Mouse (Mus musculus) intestine, postnatal 0 days (tissue): ENCODE measurements around the gene Gm28035. TPM values are rescaled to one million over a fixed set of nuclear protein-coding genes. Genes with fewer than 3 reads are reported as not detected.

ENCODE experiments used
- ATAC-seq: fragments of 200-750 bp; cut with Nextera tagmentation; 2 replicates; pipeline ENCODE4 v1.8.0; 2017; ENCODE audit warnings: mild to moderate bottlenecking, moderate TSS enrichment, moderate library complexity
- H3K27ac ChIP-seq: fragments of 300-500 bp; sonication (generic); 2 replicates; pipeline ENCODE4 v1.5.1; 2014; ENCODE audit warnings: mild to moderate bottlenecking, low read depth, low read length, moderate library complexity
- H3K27me3 ChIP-seq: fragments of 300-500 bp; sonication (generic); replicated peaks from 2 replicates; pipeline ENCODE4 v1.6.1; 2014; ENCODE audit warnings: low read length, mixed read lengths; ENCODE audit not compliant: control insufficient read depth, insufficient read depth
- H3K36me3 ChIP-seq: fragments of 300-500 bp; sonication (generic); 2 replicates; pipeline ENCODE4 v1.6.1; 2014; ENCODE audit warnings: mild to moderate bottlenecking, moderate library complexity; ENCODE audit not compliant: control insufficient read depth, insufficient read depth
- H3K4me1 ChIP-seq: fragments of 300-500 bp; sonication (generic); replicated peaks from 2 replicates; pipeline ENCODE4 v1.6.1; 2014; ENCODE audit warnings: antibody characterized with exemption, low read length, mixed read lengths; ENCODE audit not compliant: control insufficient read depth, insufficient read depth
- H3K4me2 ChIP-seq: fragments of 300-500 bp; sonication (generic); replicated peaks from 2 replicates; pipeline ENCODE4 v1.6.1; 2014; ENCODE audit warnings: low read depth, mild to moderate bottlenecking, moderate library complexity
- H3K4me3 ChIP-seq: fragments of 300-500 bp; sonication (generic); 2 replicates; pipeline ENCODE4 v1.5.1; 2014; ENCODE audit warnings: low read depth, low read length
- H3K9ac ChIP-seq: fragments of 300-500 bp; sonication (generic); 2 replicates; pipeline ENCODE4 v1.6.1; 2014; ENCODE audit warnings: mild to moderate bottlenecking, low read depth, low read length
- H3K9me3 ChIP-seq: fragments of 300-500 bp; sonication (generic); 2 replicates; pipeline ENCODE4 v1.6.1; 2016; ENCODE audit warnings: mixed run types; ENCODE audit not compliant: control insufficient read depth
- CTCF ChIP-seq: sonication (generic); IDR thresholded peaks from 2 replicates; pipeline ENCODE4 v1.5.1; 2016; ENCODE audit warnings: low read depth, mild to moderate bottlenecking, control low read depth, antibody characterized with exemption, moderate library complexity
- WGBS: fragments of 180-500 bp; shearing (Covaris S2); extraction: QIAGEN DNeasy Blood & Tissue Kit; methylation state at CpG from one replicate; pipeline ENCODE4 v1.1.7; 2014; 5-methylcytosine and 5-hydroxymethylcytosine counted together
- polyA plus RNA-seq: library from polyadenylated mRNA; unstranded; fragments of >200 nt; fragmentation: Nextera tagmentation; extraction: Ambion mirVana; gene quantifications from 2 replicates; pipeline ENCODE4 v1.2.1, GENCODE M21; 2015

Gm28035 gene
- polyA plus RNA-seq, 1 experiment from 2014 or later: 0.03 TPM

GRCm38 (mm10) chr2:30257699-30258460 is 17.5 kb downstream of the Gm28035 start:
- Histone ChIP-seq H3K27ac (no peak overlapping the region; the same call in 1 of the 2 replicates), H3K9ac (0 out of 2 replicates have a peak overlapping the region, but pooled peaks have one; percentile 17), H3K4me3 (no peak overlapping the region), H3K9me3 (no peaks in the 10 kb centered on the region), H3K27me3 (no peaks in the 10 kb centered on the region), H3K36me3 (peaks cover 68% of the 10 kb centered on the region), H3K4me2 (no peak overlapping the region), H3K4me1 (0 out of 2 replicates have a peak, but pooled peaks cover under 1% of the 10 kb centered on the region)
- ATAC-seq: no peak
- 77% methylated on average over 7 of the region's 7 CpGs for WGBS
- TF ChIP-seq CTCF: no peak

GRCm38 (mm10) chr2:30258600-30258999 is 18.2 kb downstream of the Gm28035 start:
- Histone ChIP-seq H3K27ac (no peak overlapping the region), H3K36me3 (peaks cover 75% of the 10 kb centered on the region), H3K4me1 (no peaks in the 10 kb centered on the region), H3K4me3 (no peak overlapping the region), H3K9me3 (no peaks in the 10 kb centered on the region), H3K9ac (no peak overlapping the region), H3K4me2 (no peak overlapping the region), H3K27me3 (no peaks in the 10 kb centered on the region)
- WGBS: 59% methylated on average over 4 of the region's 4 CpGs
- no peak for TF ChIP-seq CTCF
- 0 out of 2 replicates have a peak, but pooled peaks have one; percentile 11 for ATAC-seq

GRCm38 (mm10) chr2:30259131-30260064 is 19.0 kb downstream of the Gm28035 start:
- Histone ChIP-seq H3K9ac (no peak overlapping the region), H3K27me3 (no peaks in the 10 kb centered on the region), H3K4me1 (no peaks in the 10 kb centered on the region), H3K4me2 (no peak overlapping the region), H3K36me3 (peaks cover 83% of the 10 kb centered on the region), H3K9me3 (no peaks in the 10 kb centered on the region), H3K4me3 (no peak overlapping the region), H3K27ac (peak overlapping the region; percentile 31; the same call in 1 of the 2 replicates)
- 76% methylated on average over 15 of the region's 15 CpGs for WGBS
- no peak for TF ChIP-seq CTCF
- no peak for ATAC-seq

GRCm38 (mm10) chr2:30261064-30261736 is 20.8 kb downstream of the Gm28035 start:
- H3K36me3 ChIP-seq: peaks cover 71% of the 10 kb centered on the region

GRCm38 (mm10) chr2:30261921-30262839 is 21.8 kb downstream of the Gm28035 start:
- 0 out of 2 replicates have a peak, but pooled peaks cover 12% of the 10 kb centered on the region for H3K4me1 ChIP-seq
- no peak for ATAC-seq
- no peak for TF ChIP-seq CTCF
- H3K27me3 ChIP-seq: no peaks in the 10 kb centered on the region
- H3K4me2 ChIP-seq: no peak overlapping the region
- no peaks in the 10 kb centered on the region for H3K9me3 ChIP-seq
- WGBS: 92% methylated on average over 18 of the region's 18 CpGs
- H3K27ac ChIP-seq: peak overlapping the region; percentile 51
- no peak overlapping the region for H3K9ac ChIP-seq
- no peak overlapping the region for H3K4me3 ChIP-seq
- peaks cover 61% of the 10 kb centered on the region for H3K36me3 ChIP-seq

More at GRCm38 (mm10) chr2:30261064-30261736, 20.8 kb downstream of the Gm28035 start:
- H3K9me3 ChIP-seq: no peaks in the 10 kb centered on the region
- no peak overlapping the region for H3K4me3 ChIP-seq
- 0 out of 2 replicates have a peak, but pooled peaks cover 3% of the 10 kb centered on the region for H3K4me1 ChIP-seq
- ATAC-seq: no peak
- H3K4me2 ChIP-seq: no peak overlapping the region
- no peak overlapping the region for H3K9ac ChIP-seq
- WGBS: 84% methylated on average over 4 of the region's 4 CpGs
- H3K27me3 ChIP-seq: no peaks in the 10 kb centered on the region
- H3K27ac ChIP-seq: no peak overlapping the region
- TF ChIP-seq CTCF: peak; percentile 47
